12 mouse cellular contexts compared by ENCODE assay signal in the genomic region with DNA sequence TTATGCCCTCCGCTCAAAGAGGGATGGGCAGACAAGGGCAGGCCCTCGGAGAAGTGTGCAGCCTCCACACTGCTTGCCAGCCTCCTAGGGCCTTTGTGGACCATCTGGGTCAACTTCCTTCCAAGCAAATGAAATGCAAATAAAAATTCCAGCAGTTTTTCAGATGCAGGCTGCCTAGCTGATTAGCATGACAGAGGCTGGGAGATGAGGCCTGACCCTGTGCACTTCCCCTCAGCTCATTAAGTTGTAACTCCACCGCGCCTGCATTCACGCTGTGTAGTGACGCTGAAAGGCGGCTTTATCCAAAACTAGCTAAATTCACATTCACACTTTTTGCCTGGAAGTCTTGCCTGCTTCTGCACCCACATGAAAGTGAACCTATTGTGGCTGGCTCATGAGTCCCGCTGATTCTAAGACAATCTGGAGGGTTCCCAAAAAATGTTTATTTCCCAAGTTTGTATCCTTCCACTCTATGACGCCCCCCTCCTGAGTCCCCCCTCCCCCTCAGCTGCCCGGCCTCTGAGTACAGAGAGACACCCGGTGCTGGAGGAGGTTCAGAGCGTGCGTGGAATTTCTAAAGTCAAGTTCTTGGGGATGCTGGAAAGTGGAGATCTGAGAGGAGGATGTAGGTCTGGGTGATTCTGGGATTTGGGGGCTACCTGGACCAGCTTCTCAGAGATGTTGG. TPM values are rescaled to one million over a fixed set of nuclear protein-coding genes. Genes with fewer than 3 reads are reported as not detected.
DNase-seq lines count a peak whose midpoint lies in the region; ATAC-seq and TF ChIP-seq lines count a peak whose summit lies in the region.
"Had no signal": no experiment of that assay in that cellular context is flagged by ENCODE, and none has a peak within 500 bp of the region (broad histone marks: within the 10 kb centered on the region; RNA-seq: fewer than 3 reads in every experiment).

No protein-coding gene starts in this region.

- no peaks in the 10 kb centered on the region for H3K36me3 ChIP-seq in E14TG2a.4 (ENCODE audit: insufficient read depth, low read length)
- H3K36me3 ChIP-seq in forebrain, embryonic 13.5 days (ENCODE audit: poor library complexity, severe bottlenecking) = no peaks in the 10 kb centered on the region
- H3K36me3 ChIP-seq in limb, embryonic 12.5 days = no peaks in the 10 kb centered on the region

- peak; percentile 98 for DNase-seq in ES-CJ7 (ENCODE audit: low read depth, low spot score)
- DNase-seq in thymus, postnatal 25 days = no peak
- DNase-seq in spleen, adult 18-20 months = no peak
- DNase-seq in kidney, adult 9 months = no peak
- DNase-seq: cerebellum, adult 11 months; kidney, postnatal 36 days; thymus, postnatal 4 days had no signal

- under 1% methylated on average over 13 of the region's 13 CpGs for WGBS in forebrain, embryonic 13.5 days
- 4% methylated on average over 13 of the region's 13 CpGs for WGBS in limb, embryonic 12.5 days

- TF ChIP-seq CTCF in E14TG2a.4 (conservative IDR thresholded peaks at IDR 0.05; ENCODE audit: low read length) = no peak

- peaks cover 84% of the 10 kb centered on the region for H3K4me1 ChIP-seq in E14TG2a.4 (replicated peaks; ENCODE audit: low read depth, low read length)
- peaks cover 24% of the 10 kb centered on the region for H3K4me1 ChIP-seq in forebrain, embryonic 13.5 days
- H3K4me1 ChIP-seq in limb, embryonic 12.5 days (replicated peaks) = peaks cover 19% of the 10 kb centered on the region

- peak overlapping the region; percentile 62 for H3K4me3 ChIP-seq in E14TG2a.4 (replicated peaks; ENCODE audit: low read length)
- no peak overlapping the region for H3K4me3 ChIP-seq in forebrain, embryonic 13.5 days
- no peak overlapping the region for H3K4me3 ChIP-seq in limb, embryonic 12.5 days (replicated peaks)

- H3K27me3 ChIP-seq in E14TG2a.4 (ENCODE audit: insufficient read depth, low read length) = no peaks in the 10 kb centered on the region
- peaks cover 85% of the 10 kb centered on the region for H3K27me3 ChIP-seq in forebrain, embryonic 13.5 days
- H3K27me3 ChIP-seq in limb, embryonic 12.5 days = peaks cover 29% of the 10 kb centered on the region; the same call in 1 of the 2 replicates

- ATAC-seq in forebrain, embryonic 13.5 days = peak; percentile 95
- no peak for ATAC-seq in limb, embryonic 12.5 days (ENCODE audit: insufficient number of reproducible peaks, insufficient read depth, low FRiP score, low TSS enrichment, low read depth)

- H3K27ac ChIP-seq in forebrain, embryonic 13.5 days = no peak overlapping the region
- no peak overlapping the region for H3K27ac ChIP-seq in limb, embryonic 12.5 days

- no peak overlapping the region for H3K9ac ChIP-seq in forebrain, embryonic 13.5 days
- H3K9ac ChIP-seq in limb, embryonic 12.5 days (replicated peaks) = no peak overlapping the region

- peak overlapping the region; percentile 15 for H3K4me2 ChIP-seq in forebrain, embryonic 13.5 days
- peak overlapping the region; percentile 21; the same call in 1 of the 2 replicates for H3K4me2 ChIP-seq in limb, embryonic 12.5 days

- peaks cover 6% of the 10 kb centered on the region for H3K9me3 ChIP-seq in E14TG2a.4 (ENCODE audit: low read length)
- H3K9me3 ChIP-seq in forebrain, embryonic 13.5 days (replicated peaks) = no peaks in the 10 kb centered on the region; the same call in 1 of the 2 replicates
- no peaks in the 10 kb centered on the region for H3K9me3 ChIP-seq in limb, embryonic 12.5 days

RNA-seq across cellular contexts. Expression of gene Gsx1, which starts 32.9 kb away (rescaled TPM):
- 4.0 and 4.7 TPM in 2 replicates for polyA plus RNA-seq in forebrain, embryonic 13.5 days (2015; fragmentation: Nextera tagmentation; extraction: Ambion mirVana)
- not detected in 2 replicates for polyA plus RNA-seq in limb, embryonic 12.5 days (2016; fragmentation: Nextera tagmentation; extraction: Ambion mirVana)
- polyA plus RNA-seq: gonadal fat pad, adult 2 months; liver, embryonic 16.5 days had no signal
